Mouse (Mus musculus) liver, postnatal 0 days (tissue): ENCODE measurements at regions not wholly inside any gene's neighbourhood (a gene's known extent, or its start where the extent isn't known, plus 50 kb on each side); places are given as distances from the start of the nearest gene placed in this dataset.

Experiments
- CTCF ChIP-seq: sonication (generic); IDR thresholded peaks from 2 replicates; pipeline ENCODE4 v1.5.1; 2016; ENCODE audit warnings: antibody characterized with exemption, low read depth
- EP300 ChIP-seq: IDR thresholded peaks from 2 replicates; pipeline ENCODE4 v1.6.1; 2016; ENCODE audit warnings: antibody characterized with exemption, low read depth, mild to moderate bottlenecking

GRCm38 (mm10) chr14:45810101-45810500 is 152.2 kb upstream of the Ddhd1 start:
- TF ChIP-seq CTCF, result no peak
- no peak for TF ChIP-seq EP300
